Mouse (Mus musculus): Measurements from ENCODE around the gene Dock7. TPM values are rescaled to one million over a fixed set of nuclear protein-coding genes. Genes with fewer than 3 reads are reported as not detected.

The Dock7 gene
- polyA plus RNA-seq, 1 experiment = 18.0 TPM

- DNase-seq (ENCODE audit: low read depth, low spot score) = no peak
- under 1% methylated on average over 67 of the region's 67 CpGs for WGBS
Measured at GRCm38 (mm10) chr4:98923568-98924070, 197.1 kb downstream of the Dock7 start, which contains the start of gene Usp1. Usp1 (plus strand) TSS chr4:98923810.

GRCm38 (mm10) chr4:98922643-98923567 is 197.8 kb downstream of the Dock7 start:
- DNase-seq (ENCODE audit: low read depth, low spot score) = peak; percentile 98
- WGBS = under 1% methylated on average over 53 of the region's 53 CpGs

GRCm38 (mm10) chr4:98922061-98922642 is 198.6 kb downstream of the Dock7 start:
- WGBS = 2% methylated on average over 18 of the region's 18 CpGs

GRCm38 (mm10) chr4:98920896-98921295 is 199.8 kb downstream of the Dock7 start:
- no peak for DNase-seq (ENCODE audit: low read depth, low spot score)
- WGBS = 93% methylated on average over 4 of the region's 4 CpGs

More at GRCm38 (mm10) chr4:98922061-98922642, 198.6 kb downstream of the Dock7 start:
- peak; percentile 18 for DNase-seq (ENCODE audit: low read depth, low spot score)

- peak; percentile 45 for DNase-seq (ENCODE audit: low read depth, low spot score)
- WGBS = 50% methylated on average over 1 of the region's 1 CpGs
Measured at GRCm38 (mm10) chr4:98918204-98918603, 202.5 kb downstream of the Dock7 start.

GRCm38 (mm10) chr4:98917724-98918123 is 203.0 kb downstream of the Dock7 start:
- WGBS = 16% methylated on average over 2 of the region's 2 CpGs
- DNase-seq (ENCODE audit: low read depth, low spot score) = no peak

- DNase-seq (ENCODE audit: low read depth, low spot score) = no peak
- 91% methylated on average over 5 of the region's 5 CpGs for WGBS
Measured at GRCm38 (mm10) chr4:98910246-98910645, 210.5 kb downstream of the Dock7 start.

- peak; percentile 35 for DNase-seq (ENCODE audit: low read depth, low spot score)
- 20% methylated on average over 10 of the region's 10 CpGs for WGBS
Measured at GRCm38 (mm10) chr4:98887148-98887547, 233.6 kb downstream of the Dock7 start.

Other genes starting within 250 kb of the Dock7 start
- 14.7 and 29.3 TPM in 2 replicates for gene Usp1, start 197.1 kb downstream of the Dock7 start, polyA plus RNA-seq (2012; rRNA removed)
- not detected in 2 replicates for gene Angptl3, start 90.0 kb downstream of the Dock7 start, polyA plus RNA-seq (2012; rRNA removed)
- gene Atg4c, start 73.0 kb upstream of the Dock7 start, polyA plus RNA-seq (2012; rRNA removed) = 4.0 and 7.0 TPM in 2 replicates
- gene Gm12689, start 175.0 kb upstream of the Dock7 start, polyA plus RNA-seq (2012; rRNA removed) = 0.33 and 0.78 TPM in 2 replicates

Data from large intestine, adult 2 months (tissue).